In genomic region chr11:120902487-120903142, GRCm38 (mm10) we compare ENCODE assay signal across 9 mouse cellular contexts. TPM values are rescaled to one million over a fixed set of nuclear protein-coding genes. Genes with fewer than 3 reads are reported as not detected.
DNase-seq lines count a peak whose midpoint lies in the region; ATAC-seq and TF ChIP-seq lines count a peak whose summit lies in the region.
"Had no signal": no experiment of that assay in that cellular context is flagged by ENCODE, and none has a peak within 500 bp of the region (broad histone marks: within the 10 kb centered on the region; RNA-seq: fewer than 3 reads in every experiment).

No protein-coding gene starts in this region.

- H3K27ac ChIP-seq in liver, embryonic 12.5 days = peak overlapping the region; percentile 94
- peak overlapping the region; percentile 86 for H3K27ac ChIP-seq in testis, adult 2 months (ENCODE audit: control insufficient read depth, insufficient read depth, low read depth, low read length)
- H3K27ac ChIP-seq in neural tube, embryonic 15.5 days (replicated peaks) = no peak overlapping the region

- peak overlapping the region; percentile 6; the same call in 1 of the 2 replicates for H3K9ac ChIP-seq in liver, embryonic 12.5 days
- no peak overlapping the region for H3K9ac ChIP-seq in neural tube, embryonic 15.5 days (replicated peaks)

- 43% methylated on average over 10 of the region's 10 CpGs for WGBS in liver, embryonic 12.5 days (ENCODE audit: insufficient replicate concordance)
- 44% methylated on average over 10 of the region's 10 CpGs for WGBS in neural tube, embryonic 15.5 days

- no peaks in the 10 kb centered on the region for H3K9me3 ChIP-seq in liver, embryonic 12.5 days (replicated peaks)
- H3K9me3 ChIP-seq in neural tube, embryonic 15.5 days (replicated peaks) = no peaks in the 10 kb centered on the region

- DNase-seq in ovary, postnatal 36 days (ENCODE audit: low spot score) = peak; percentile 26
- DNase-seq in ovary, postnatal 14 days (ENCODE audit: low spot score) = no peak
- peak; percentile 36 for DNase-seq in induced T-regulatory cell, adult 2 months (ENCODE audit: low read depth)
- no peak for DNase-seq in T-cell, adult 2 months (ENCODE audit: low spot score)
- DNase-seq in left cerebral cortex, postnatal 36 days (ENCODE audit: low spot score in 2 of 2) = no peak

- intact Hi-C loops in left cerebral cortex, postnatal 36 days (cut with DNase I) = no loop called here

- ATAC-seq in liver, embryonic 12.5 days = peak; percentile 68
- no peak for ATAC-seq in neural tube, embryonic 15.5 days (ENCODE audit: low FRiP score)

- H3K27me3 ChIP-seq in liver, embryonic 12.5 days (replicated peaks) = no peaks in the 10 kb centered on the region
- no peaks in the 10 kb centered on the region for H3K27me3 ChIP-seq in testis, adult 2 months (ENCODE audit: control insufficient read depth, insufficient read depth, low read length)
- no peaks in the 10 kb centered on the region for H3K27me3 ChIP-seq in neural tube, embryonic 15.5 days (replicated peaks)

- no peak overlapping the region for H3K4me3 ChIP-seq in liver, embryonic 12.5 days
- H3K4me3 ChIP-seq in testis, adult 2 months (ENCODE audit: control insufficient read depth, low read depth, low read length) = peak overlapping the region; percentile 25
- no peak overlapping the region for H3K4me3 ChIP-seq in neural tube, embryonic 15.5 days (replicated peaks)
- H3K4me3 ChIP-seq: erythroblast, embryonic 14.5 days had no signal

- peak; percentile 72 for TF ChIP-seq POLR2A in testis, adult 2 months (IDR thresholded peaks at IDR 0.05; ENCODE audit: control insufficient read depth, low read depth, low read length)

- H3K4me2 ChIP-seq in liver, embryonic 12.5 days = peak overlapping the region; percentile 36
- H3K4me2 ChIP-seq in neural tube, embryonic 15.5 days = no peak overlapping the region

- H3K36me3 ChIP-seq in liver, embryonic 12.5 days = peaks cover 5% of the 10 kb centered on the region
- no peaks in the 10 kb centered on the region for H3K36me3 ChIP-seq in testis, adult 2 months (ENCODE audit: control insufficient read depth, insufficient read depth, low read length)
- H3K36me3 ChIP-seq in neural tube, embryonic 15.5 days = peaks cover 3% of the 10 kb centered on the region

- H3K4me1 ChIP-seq in liver, embryonic 12.5 days = peaks cover 74% of the 10 kb centered on the region
- no peaks in the 10 kb centered on the region; the same call in none of the 2 replicates for H3K4me1 ChIP-seq in testis, adult 2 months (ENCODE audit: control insufficient read depth, insufficient read depth, low read length)
- no peaks in the 10 kb centered on the region for H3K4me1 ChIP-seq in neural tube, embryonic 15.5 days

- no peak for TF ChIP-seq CTCF in testis, adult 2 months (IDR thresholded peaks at IDR 0.05; ENCODE audit: control insufficient read depth, insufficient read depth, insufficient replicate concordance, low read depth, low read length)

RNA-seq across cellular contexts. Expression of gene Ccdc57, which starts 30.1 kb away (rescaled TPM):
- 2.9 and 3.2 TPM in 2 replicates for polyA plus RNA-seq in liver, embryonic 12.5 days (2016; fragmentation: Nextera tagmentation; extraction: Ambion mirVana)
- polyA plus RNA-seq in testis, adult 2 months (2012; rRNA removed) = 34.6 and 37.5 TPM in 2 replicates
- total RNA-seq in left cerebral cortex, postnatal 36 days (2021) = 10 to 100 TPM in 1 of 2 experiments, 1 to 10 TPM in 1; 6.2 to 10.7 TPM
- 5.9 and 6.2 TPM in 2 replicates for polyA plus RNA-seq in neural tube, embryonic 15.5 days (2015; fragmentation: Nextera tagmentation; extraction: Ambion mirVana)

RNA-seq across cellular contexts. Expression of gene Slc16a3, which starts 45.7 kb away (rescaled TPM):
- polyA plus RNA-seq in liver, embryonic 12.5 days (2016; fragmentation: Nextera tagmentation; extraction: Ambion mirVana) = 166 and 170 TPM in 2 replicates
- 3.7 and 4.4 TPM in 2 replicates for polyA plus RNA-seq in testis, adult 2 months (2012; rRNA removed)
- 1 to 10 TPM; 3.5 to 5.5 TPM for total RNA-seq in left cerebral cortex, postnatal 36 days (2021)
- polyA plus RNA-seq in neural tube, embryonic 15.5 days (2015; fragmentation: Nextera tagmentation; extraction: Ambion mirVana) = 11.3 and 15.3 TPM in 2 replicates

Comparison
In these comparisons a context has a peak if more than half of its experiments do, and no peak if none do; other contexts are left out.
1. DNase-seq: peak in ovary, postnatal 36 days (single experiment) and induced T-regulatory cell, adult 2 months (single experiment); none in ovary, postnatal 14 days (single experiment), T-cell, adult 2 months (single experiment) and left cerebral cortex, postnatal 36 days (0 of 2).
2. RNA of gene Slc16a3, which starts 45.7 kb away (polyA plus RNA-seq): 166 to 170 TPM in liver, embryonic 12.5 days; 11.3 to 15.3 TPM in neural tube, embryonic 15.5 days and 3.7 to 4.4 TPM in testis, adult 2 months; every median in the first group is over 10 times any median in the second.